Mouse (Mus musculus) midbrain, embryonic 13.5 days (tissue): Measurements from ENCODE around the gene Pigyl. TPM values are rescaled to one million over a fixed set of nuclear protein-coding genes. Genes with fewer than 3 reads are reported as not detected.
A peak's percentile ranks its signal among the peaks of the same experiment; 100 is the strongest.

Experiments used
- ATAC-seq: fragments of 200-750 bp; cut with Nextera tagmentation; 2 replicates; pipeline ENCODE4 v1.8.0; 2017; ENCODE audit warnings: mild to moderate bottlenecking, moderate TSS enrichment, moderate library complexity
- H3K27ac ChIP-seq: fragments of 300-500 bp; sonication (generic); 2 replicates; pipeline ENCODE4 v1.5.1; 2015; ENCODE audit warnings: inconsistent platforms, mild to moderate bottlenecking, moderate library complexity
- H3K27me3 ChIP-seq: fragments of 300-500 bp; sonication (generic); 2 replicates; pipeline ENCODE4 v1.6.1; 2015; ENCODE audit warnings: mild to moderate bottlenecking, inconsistent platforms
- H3K36me3 ChIP-seq: fragments of 300-500 bp; sonication (generic); 2 replicates; pipeline ENCODE4 v1.6.1; 2015; ENCODE audit warnings: mild to moderate bottlenecking, inconsistent platforms
- H3K4me1 ChIP-seq: fragments of 300-500 bp; sonication (generic); replicated peaks from 2 replicates; pipeline ENCODE4 v1.6.1; 2015; ENCODE audit warnings: inconsistent platforms
- H3K4me2 ChIP-seq: fragments of 300-500 bp; sonication (generic); replicated peaks from 2 replicates; pipeline ENCODE4 v1.6.1; 2015; ENCODE audit warnings: moderate library complexity, mild to moderate bottlenecking, inconsistent platforms
- H3K4me3 ChIP-seq: fragments of 300-500 bp; sonication (generic); replicated peaks from 2 replicates; pipeline ENCODE4 v1.5.1; 2015; ENCODE audit warnings: mild to moderate bottlenecking, inconsistent platforms
- H3K9ac ChIP-seq: fragments of 300-500 bp; sonication (generic); replicated peaks from 2 replicates; pipeline ENCODE4 v1.6.1; 2015; ENCODE audit warnings: mild to moderate bottlenecking, inconsistent platforms
- H3K9me3 ChIP-seq: fragments of 300-500 bp; sonication (generic); 2 replicates; pipeline ENCODE4 v1.6.1; 2016; ENCODE audit warnings: mild to moderate bottlenecking, inconsistent platforms
- WGBS: fragments of 180-500 bp; shearing (Covaris S2); methylation state at CpG from one replicate; pipeline ENCODE4 v1.1.7; 2015; 5-methylcytosine and 5-hydroxymethylcytosine counted together
- polyA plus RNA-seq: library from polyadenylated mRNA; unstranded; fragments of >200 nt; fragmentation: Nextera tagmentation; extraction: Ambion mirVana; gene quantifications from 2 replicates; pipeline ENCODE4 v1.2.1, GENCODE M21; 2015

The Pigyl gene
- 79.4 and 88.3 TPM in 2 replicates for polyA plus RNA-seq

DNA sequence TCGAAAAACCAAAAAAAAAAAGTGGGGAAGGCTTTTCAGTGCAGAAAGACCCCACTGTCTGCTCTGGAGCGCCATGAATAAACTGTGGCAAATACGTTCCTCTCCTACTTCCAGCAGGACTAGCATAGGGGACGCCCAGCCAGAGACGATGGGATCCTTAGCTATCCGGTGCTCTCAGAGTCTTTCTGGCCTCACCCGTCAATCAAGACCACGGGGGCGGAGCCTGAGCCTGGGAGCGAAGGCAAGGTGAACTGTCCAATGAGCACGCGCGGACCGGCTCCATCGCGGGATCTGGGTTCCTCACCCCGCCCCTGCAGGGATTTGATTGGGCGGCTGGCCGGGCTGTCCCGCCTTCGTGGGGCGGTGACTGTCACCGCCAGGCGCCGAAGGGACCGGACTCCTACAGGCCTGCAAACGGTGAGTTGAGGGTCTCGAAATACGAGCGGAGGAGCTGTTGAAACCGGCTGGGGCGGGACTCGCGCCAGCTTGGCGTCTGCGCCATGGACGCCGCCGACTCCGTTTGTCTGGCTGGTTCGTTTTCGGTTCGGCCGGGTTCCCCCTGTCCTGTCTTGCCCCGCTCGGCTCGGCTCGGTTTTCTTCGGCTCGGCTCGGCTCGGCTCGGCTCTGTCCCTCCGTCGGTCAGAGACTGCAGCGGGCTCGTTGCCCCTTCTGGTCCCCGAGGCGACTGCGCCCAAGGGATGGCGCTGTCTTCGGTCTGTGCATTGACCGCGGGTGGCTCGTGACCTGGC is at the start of gene Pigyl:
TSS of gene Pigyl (plus strand) at position 350 of the 749 bp plus-strand sequence.
- under 1% methylated on average over 65 of the region's 65 CpGs for WGBS
- Histone ChIP-seq H3K9ac (peak within 1 kb of the TSS; percentile 89), H3K27ac (peak within 1 kb of the TSS; percentile 90), H3K4me1 (peaks cover 19% of the 10 kb centered on the region), H3K4me2 (peak within 1 kb of the TSS; percentile 66), H3K9me3 (no peaks in the 10 kb centered on the region), H3K27me3 (no peaks in the 10 kb centered on the region; the same call in 1 of the 2 replicates), H3K36me3 (no peaks in the 10 kb centered on the region), H3K4me3 (peak within 1 kb of the TSS; percentile 57)
- ATAC-seq, result peak; percentile 97

GRCm38 (mm10) chr9:22108194-22108593 is 48.5 kb upstream of the Pigyl start:
- Histone ChIP-seq H3K27me3 (no peaks in the 10 kb centered on the region), H3K36me3 (peaks cover 36% of the 10 kb centered on the region), H3K4me3 (no peak overlapping the region), H3K4me1 (no peaks in the 10 kb centered on the region), H3K27ac (no peak overlapping the region), H3K9ac (no peak overlapping the region), H3K4me2 (no peak overlapping the region), H3K9me3 (no peaks in the 10 kb centered on the region)
- ATAC-seq, result no peak
- WGBS, result 94% methylated on average over 9 of the region's 9 CpGs

- Histone ChIP-seq H3K9ac (peak overlapping the region; percentile 92), H3K27ac (no peak overlapping the region), H3K4me1 (peaks cover 25% of the 10 kb centered on the region), H3K4me3 (peak overlapping the region; percentile 88; the same call in 1 of the 2 replicates), H3K36me3 (peaks cover 33% of the 10 kb centered on the region), H3K27me3 (peaks cover 6% of the 10 kb centered on the region; the same call in 1 of the 2 replicates), H3K9me3 (no peaks in the 10 kb centered on the region), H3K4me2 (peak overlapping the region; percentile 89)
- WGBS, result 90% methylated on average over 4 of the region's 4 CpGs
- no peak for ATAC-seq
These were observed 41.0 kb upstream of the Pigyl start for GRCm38 (mm10) chr9:22115635-22116034.

GRCm38 (mm10) chr9:22116086-22116485 is 40.6 kb upstream of the Pigyl start:
- Histone ChIP-seq H3K27me3 (peaks cover 6% of the 10 kb centered on the region; the same call in 1 of the 2 replicates), H3K4me2 (peak overlapping the region; percentile 89), H3K4me1 (peaks cover 25% of the 10 kb centered on the region), H3K9me3 (no peaks in the 10 kb centered on the region), H3K9ac (peak overlapping the region; percentile 92), H3K4me3 (peak overlapping the region; percentile 88), H3K36me3 (peaks cover 29% of the 10 kb centered on the region), H3K27ac (no peak overlapping the region)
- no peak for ATAC-seq
- WGBS, result 23% methylated on average over 15 of the region's 15 CpGs

- Histone ChIP-seq H3K36me3 (peaks cover 21% of the 10 kb centered on the region), H3K9me3 (no peaks in the 10 kb centered on the region), H3K4me2 (peak within 1 kb of the TSS; percentile 89), H3K27me3 (peaks cover 6% of the 10 kb centered on the region; the same call in 1 of the 2 replicates), H3K4me1 (peaks cover 25% of the 10 kb centered on the region), H3K4me3 (peak within 1 kb of the TSS; percentile 88), H3K27ac (peak within 1 kb of the TSS; percentile 75), H3K9ac (peak within 1 kb of the TSS; percentile 92)
- ATAC-seq, result peak; percentile 98
- under 1% methylated on average over 52 of the region's 52 CpGs for WGBS
These were observed 39.8 kb upstream of the Pigyl start, which contains the start of gene Elof1 for GRCm38 (mm10) chr9:22116740-22117426. Gene Elof1 (minus strand): TSS chr9:22117172.

DNA sequence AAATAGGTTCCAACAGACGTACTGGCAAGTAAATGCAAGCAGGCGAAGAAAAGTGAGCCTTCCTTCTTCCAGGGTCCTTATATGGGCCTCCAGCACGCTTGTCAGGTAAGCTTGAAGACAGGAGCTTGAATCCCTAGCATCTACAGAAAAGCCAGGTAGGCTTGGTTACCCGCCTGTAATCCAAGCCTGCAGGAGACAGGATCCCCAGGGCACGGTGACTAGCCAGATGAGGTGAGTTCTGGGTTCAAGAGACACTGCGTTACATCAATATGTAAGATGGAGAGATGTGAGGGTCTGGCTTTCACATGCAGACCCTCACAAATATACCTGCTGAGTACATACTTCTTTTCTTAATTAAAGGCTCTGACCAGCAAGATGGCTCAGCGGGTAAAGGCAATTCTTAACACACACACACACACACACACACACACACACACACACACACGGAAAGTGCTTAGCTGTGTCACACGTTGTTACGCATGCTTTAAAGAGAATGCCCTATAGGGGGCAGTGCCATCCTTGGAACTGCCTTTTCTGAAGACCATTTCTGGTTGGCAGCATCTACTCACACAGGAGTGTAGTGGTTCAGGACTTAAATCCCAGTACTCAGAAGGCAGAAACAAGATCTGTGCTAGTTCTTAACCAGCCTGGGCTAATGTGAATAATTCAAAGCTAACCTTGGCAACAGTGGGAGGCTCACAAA is 38.7 kb upstream of the Pigyl start:
- H3K4me3 ChIP-seq, result peak overlapping the region; percentile 88
- peak overlapping the region; percentile 89 for H3K4me2 ChIP-seq
- H3K36me3 ChIP-seq, result peaks cover 11% of the 10 kb centered on the region
- ATAC-seq, result no peak
- H3K9me3 ChIP-seq, result no peaks in the 10 kb centered on the region
- no peak overlapping the region for H3K27ac ChIP-seq
- 54% methylated on average over 10 of the region's 10 CpGs for WGBS
- H3K27me3 ChIP-seq, result peaks cover 6% of the 10 kb centered on the region; the same call in 1 of the 2 replicates
- H3K9ac ChIP-seq, result peak overlapping the region; percentile 70
- H3K4me1 ChIP-seq, result peaks cover 25% of the 10 kb centered on the region

DNA sequence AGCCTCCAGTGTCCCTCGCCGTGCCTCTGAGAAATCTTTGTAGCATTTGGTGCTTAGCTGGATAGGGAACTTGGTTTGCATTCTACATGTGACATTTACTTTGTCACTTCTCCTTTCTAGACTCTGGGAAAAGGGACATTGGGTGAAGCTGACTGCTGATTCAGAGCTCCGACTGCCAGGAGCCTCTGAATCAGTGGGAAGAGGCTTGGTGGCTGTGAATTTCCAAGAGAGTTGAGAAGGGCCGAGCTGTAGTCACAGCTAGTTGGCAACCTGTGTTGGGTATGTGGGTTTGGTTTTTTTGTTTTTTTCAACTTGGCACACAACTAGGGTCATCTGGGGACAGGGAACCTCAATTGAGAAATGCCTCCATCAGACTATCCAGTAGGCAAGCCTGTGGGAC is 37.1 kb upstream of the Pigyl start:
- Histone ChIP-seq H3K27ac (no peak overlapping the region), H3K9me3 (no peaks in the 10 kb centered on the region), H3K9ac (no peak overlapping the region), H3K36me3 (no peaks in the 10 kb centered on the region), H3K4me3 (no peak overlapping the region), H3K4me1 (peaks cover 25% of the 10 kb centered on the region), H3K27me3 (peaks cover 6% of the 10 kb centered on the region; the same call in 1 of the 2 replicates), H3K4me2 (no peak overlapping the region)
- WGBS, result 92% methylated on average over 4 of the region's 4 CpGs
- no peak for ATAC-seq

- no peak overlapping the region for H3K9ac ChIP-seq
- no peaks in the 10 kb centered on the region for H3K36me3 ChIP-seq
- H3K4me1 ChIP-seq, result peaks cover 9% of the 10 kb centered on the region
- no peaks in the 10 kb centered on the region for H3K9me3 ChIP-seq
- ATAC-seq, result no peak
- H3K4me2 ChIP-seq, result no peak overlapping the region
- no peak overlapping the region for H3K4me3 ChIP-seq
- peaks cover 6% of the 10 kb centered on the region; the same call in 1 of the 2 replicates for H3K27me3 ChIP-seq
- H3K27ac ChIP-seq, result no peak overlapping the region
These were observed 35.1 kb upstream of the Pigyl start for GRCm38 (mm10) chr9:22121545-22121944.

DNA sequence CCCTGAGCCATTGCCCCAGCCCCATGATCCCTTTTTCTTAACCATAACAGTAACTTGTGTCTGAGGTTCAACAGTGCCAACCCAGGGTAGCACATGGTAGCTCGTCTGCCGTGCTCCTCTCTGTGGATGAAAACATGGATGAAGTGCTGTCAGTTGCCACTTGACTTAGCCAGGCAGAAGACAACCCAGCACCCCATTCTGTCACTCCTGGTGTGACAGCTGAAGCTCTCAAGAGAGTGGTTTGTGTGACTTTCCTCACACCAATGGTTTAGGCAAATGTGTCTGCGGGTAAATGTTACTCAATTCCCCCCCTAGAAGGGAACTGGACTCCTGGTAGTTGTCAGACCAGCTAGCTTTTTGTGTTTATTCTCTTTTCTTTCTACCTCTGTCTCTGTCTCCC is 34.6 kb upstream of the Pigyl start:
- Histone ChIP-seq H3K4me2 (no peak overlapping the region), H3K27ac (no peak overlapping the region), H3K9ac (no peak overlapping the region), H3K4me3 (no peak overlapping the region), H3K27me3 (peaks cover 6% of the 10 kb centered on the region; the same call in 1 of the 2 replicates), H3K4me1 (peaks cover 9% of the 10 kb centered on the region), H3K36me3 (no peaks in the 10 kb centered on the region), H3K9me3 (no peaks in the 10 kb centered on the region)
- no peak for ATAC-seq
- WGBS, result 84% methylated on average over 3 of the region's 3 CpGs

GRCm38 (mm10) chr9:22123069-22123609 is 33.5 kb upstream of the Pigyl start:
- Histone ChIP-seq H3K27ac (no peak overlapping the region), H3K9me3 (no peaks in the 10 kb centered on the region), H3K4me2 (no peak overlapping the region), H3K36me3 (no peaks in the 10 kb centered on the region), H3K27me3 (peaks cover 6% of the 10 kb centered on the region; the same call in 1 of the 2 replicates), H3K4me1 (no peaks in the 10 kb centered on the region; the same call in 1 of the 2 replicates), H3K9ac (no peak overlapping the region), H3K4me3 (no peak overlapping the region)
- ATAC-seq, result no peak
- 89% methylated on average over 7 of the region's 7 CpGs for WGBS

DNA sequence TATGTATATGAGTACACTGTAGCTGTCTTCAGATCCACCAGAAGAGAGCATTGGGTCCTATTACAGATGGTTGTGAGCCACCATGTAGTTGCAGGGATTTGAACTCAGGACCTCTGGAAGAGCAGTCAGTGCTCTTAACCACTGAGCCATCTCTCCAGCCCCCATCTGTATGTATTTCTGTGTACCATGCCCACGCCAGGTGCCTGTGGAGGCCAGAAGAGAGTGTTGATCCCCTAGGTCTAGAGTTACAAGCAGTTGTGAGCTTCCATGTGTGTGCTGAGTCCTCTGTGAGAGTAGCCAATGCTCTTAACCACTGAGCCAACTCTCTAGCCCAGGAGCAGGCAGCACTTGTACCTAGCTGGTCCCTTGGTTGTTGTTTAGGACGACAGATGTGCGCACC is 32.5 kb upstream of the Pigyl start:
- Histone ChIP-seq H3K27ac (no peak overlapping the region), H3K27me3 (peaks cover 3% of the 10 kb centered on the region; the same call in 1 of the 2 replicates), H3K36me3 (no peaks in the 10 kb centered on the region), H3K4me2 (no peak overlapping the region), H3K9ac (no peak overlapping the region), H3K9me3 (no peaks in the 10 kb centered on the region), H3K4me3 (no peak overlapping the region), H3K4me1 (no peaks in the 10 kb centered on the region)
- no peak for ATAC-seq
- 85% methylated on average over 3 of the region's 3 CpGs for WGBS
